Mouse (Mus musculus) splenic B cell, adult 2 months (primary cell): ENCODE results near the gene Gm42791.
A peak's percentile ranks its signal among the peaks of the same experiment; 100 is the strongest.

Experiments
- DNase-seq: peaks from one replicate; pipeline ENCODE4 v3.0.0-alpha.2; 2011; ENCODE audit warnings: low read depth, low spot score
- H3K27me3 ChIP-seq: 2 replicates; pipeline ENCODE4 v1.6.1; 2012; ENCODE audit warnings: mild to moderate bottlenecking, low read length, moderate library complexity, mixed read lengths; ENCODE audit not compliant: control insufficient read depth, poor library complexity, insufficient read depth, severe bottlenecking
- H3K36me3 ChIP-seq: 2 replicates; pipeline ENCODE4 v1.6.1; 2012; ENCODE audit warnings: mild to moderate bottlenecking, low read length, moderate library complexity, mixed read lengths; ENCODE audit not compliant: control insufficient read depth, poor library complexity, insufficient read depth, severe bottlenecking

Gm42791 gene

GRCm38 (mm10) chr5:148922773-148923172 is 72.2 kb downstream of the Gm42791 start:
- 0 out of 2 replicates have a peak, but pooled peaks cover 2% of the 10 kb centered on the region for H3K36me3 ChIP-seq
- no peaks in the 10 kb centered on the region for H3K27me3 ChIP-seq
- DNase-seq: no peak

- Histone ChIP-seq H3K36me3 (0 out of 2 replicates have a peak, but pooled peaks cover 2% of the 10 kb centered on the region), H3K27me3 (no peaks in the 10 kb centered on the region)
- DNase-seq: no peak
These were observed 76.9 kb downstream of the Gm42791 start for GRCm38 (mm10) chr5:148918049-148918448.

GRCm38 (mm10) chr5:148916775-148917174 is 78.2 kb downstream of the Gm42791 start:
- DNase-seq: no peak
- H3K36me3 ChIP-seq: 0 out of 2 replicates have a peak, but pooled peaks cover 2% of the 10 kb centered on the region

GRCm38 (mm10) chr5:148912262-148912661 is 82.7 kb downstream of the Gm42791 start:
- no peak for DNase-seq
- H3K27me3 ChIP-seq: no peaks in the 10 kb centered on the region
- H3K36me3 ChIP-seq: no peaks in the 10 kb centered on the region

More at GRCm38 (mm10) chr5:148916775-148917174, 78.2 kb downstream of the Gm42791 start:
- H3K27me3 ChIP-seq: no peaks in the 10 kb centered on the region

- Histone ChIP-seq H3K36me3 (no peaks in the 10 kb centered on the region), H3K27me3 (no peaks in the 10 kb centered on the region)
- no peak for DNase-seq
These were observed 84.9 kb downstream of the Gm42791 start for GRCm38 (mm10) chr5:148910066-148910465.

- no peak for DNase-seq
These were observed 85.5 kb downstream of the Gm42791 start for GRCm38 (mm10) chr5:148909402-148909801.

GRCm38 (mm10) chr5:148909057-148909395 is 85.9 kb downstream of the Gm42791 start:
- no peaks in the 10 kb centered on the region for H3K27me3 ChIP-seq
- DNase-seq: peak; percentile 41
- no peaks in the 10 kb centered on the region for H3K36me3 ChIP-seq

More at GRCm38 (mm10) chr5:148909402-148909801, 85.5 kb downstream of the Gm42791 start:
- Histone ChIP-seq H3K36me3 (no peaks in the 10 kb centered on the region), H3K27me3 (no peaks in the 10 kb centered on the region)

- Histone ChIP-seq H3K27me3 (no peaks in the 10 kb centered on the region), H3K36me3 (no peaks in the 10 kb centered on the region)
- peak; percentile 75 for DNase-seq
These were observed 86.5 kb downstream of the Gm42791 start for GRCm38 (mm10) chr5:148908191-148909056.

GRCm38 (mm10) chr5:148906305-148906704 is 88.6 kb downstream of the Gm42791 start:
- no peak for DNase-seq
- H3K27me3 ChIP-seq: no peaks in the 10 kb centered on the region
- H3K36me3 ChIP-seq: no peaks in the 10 kb centered on the region

GRCm38 (mm10) chr5:148904846-148905245 is 90.1 kb downstream of the Gm42791 start:
- no peaks in the 10 kb centered on the region for H3K36me3 ChIP-seq
- peak; percentile 93 for DNase-seq
- H3K27me3 ChIP-seq: no peaks in the 10 kb centered on the region

GRCm38 (mm10) chr5:148899361-148899760 is 95.6 kb downstream of the Gm42791 start:
- Histone ChIP-seq H3K27me3 (no peaks in the 10 kb centered on the region), H3K36me3 (no peaks in the 10 kb centered on the region)
- DNase-seq: no peak

- Histone ChIP-seq H3K36me3 (no peaks in the 10 kb centered on the region), H3K27me3 (no peaks in the 10 kb centered on the region)
- no peak for DNase-seq
These were observed 97.0 kb downstream of the Gm42791 start for GRCm38 (mm10) chr5:148897941-148898417.

GRCm38 (mm10) chr5:148897069-148897702 is 97.8 kb downstream of the Gm42791 start:
- H3K36me3 ChIP-seq: no peaks in the 10 kb centered on the region
- DNase-seq: peak; percentile 41
- no peaks in the 10 kb centered on the region for H3K27me3 ChIP-seq

GRCm38 (mm10) chr5:148896515-148896914 is 98.4 kb downstream of the Gm42791 start:
- no peaks in the 10 kb centered on the region for H3K27me3 ChIP-seq
- DNase-seq: no peak
- no peaks in the 10 kb centered on the region for H3K36me3 ChIP-seq

GRCm38 (mm10) chr5:148895833-148896232 is 99.1 kb downstream of the Gm42791 start:
- no peak for DNase-seq
- no peaks in the 10 kb centered on the region for H3K27me3 ChIP-seq
- H3K36me3 ChIP-seq: no peaks in the 10 kb centered on the region
